Mouse (Mus musculus) testis, adult 2 months (tissue): ENCODE results near the gene Mylk3. TPM values are rescaled to one million over a fixed set of nuclear protein-coding genes. Genes with fewer than 3 reads are reported as not detected.

ENCODE experiments used
- H3K27ac ChIP-seq: fragments of 200-500 bp; 2 replicates; pipeline ENCODE4 v1.5.1; 2012; ENCODE audit warnings: low read depth, low read length; ENCODE audit not compliant: control insufficient read depth, insufficient read depth
- H3K27me3 ChIP-seq: fragments of 200-500 bp; 2 replicates; pipeline ENCODE4 v1.6.1; 2012; ENCODE audit warnings: mild to moderate bottlenecking, low read length, moderate library complexity; ENCODE audit not compliant: control insufficient read depth, insufficient read depth
- H3K36me3 ChIP-seq: fragments of 200-500 bp; 2 replicates; pipeline ENCODE4 v1.6.1; 2012; ENCODE audit warnings: mild to moderate bottlenecking, low read length; ENCODE audit not compliant: control insufficient read depth, insufficient read depth
- H3K4me1 ChIP-seq: fragments of 200-500 bp; 2 replicates; pipeline ENCODE4 v1.6.1; 2012; ENCODE audit warnings: low read length; ENCODE audit not compliant: control insufficient read depth, insufficient read depth
- H3K4me3 ChIP-seq: fragments of 200-500 bp; 2 replicates; pipeline ENCODE4 v1.5.1; 2012; ENCODE audit warnings: low read depth, mild to moderate bottlenecking, low read length, moderate library complexity, mixed read lengths; ENCODE audit not compliant: control insufficient read depth
- CTCF ChIP-seq: fragments of 200-500 bp; IDR thresholded peaks from 2 replicates; pipeline ENCODE4 v1.5.1; 2012; ENCODE audit warnings: low read depth, mild to moderate bottlenecking, inconsistent platforms, low read length, moderate library complexity; ENCODE audit not compliant: control insufficient read depth, insufficient read depth, insufficient replicate concordance
- POLR2A ChIP-seq: fragments of 200-500 bp; IDR thresholded peaks from 2 replicates; pipeline ENCODE4 v1.6.1; 2012; ENCODE audit warnings: low read depth, mild to moderate bottlenecking, inconsistent platforms, low read length, moderate library complexity; ENCODE audit not compliant: control insufficient read depth
- polyA plus RNA-seq: library from polyadenylated mRNA; depleted of rRNA; stranded (reverse); fragments of >200 nt; gene quantifications from 2 replicates; pipeline ENCODE4 v1.2.3, GENCODE M21; 2012; rRNA removed

Mylk3 gene
- 1.3 and 1.5 TPM in 2 replicates for polyA plus RNA-seq

DNA sequence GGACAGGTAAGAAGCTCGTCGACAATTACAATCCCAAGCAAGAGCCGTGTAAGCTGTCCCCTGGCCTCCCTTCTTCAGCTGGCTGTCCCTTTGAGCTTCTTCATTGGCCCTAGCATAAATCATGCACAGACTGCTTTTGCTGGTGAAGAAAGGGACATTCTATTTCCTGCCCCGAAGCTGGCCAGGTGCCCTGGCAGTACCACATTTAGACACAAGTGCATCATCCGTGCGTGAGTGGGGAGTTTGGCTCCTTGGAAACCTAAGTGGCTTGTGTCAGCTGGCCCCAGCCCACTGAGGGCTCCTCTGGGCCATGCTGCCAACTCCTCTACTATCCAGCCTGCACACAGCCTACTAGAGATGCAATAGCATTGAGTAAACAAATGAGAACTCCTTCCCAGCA is at the start of gene Mylk3:
TSS of gene Mylk3 (minus strand) at position 141 of the 400 bp plus-strand sequence.
- H3K27ac ChIP-seq = no peak within 1 kb of the TSS
- TF ChIP-seq CTCF (no peak), POLR2A (no peak)

DNA sequence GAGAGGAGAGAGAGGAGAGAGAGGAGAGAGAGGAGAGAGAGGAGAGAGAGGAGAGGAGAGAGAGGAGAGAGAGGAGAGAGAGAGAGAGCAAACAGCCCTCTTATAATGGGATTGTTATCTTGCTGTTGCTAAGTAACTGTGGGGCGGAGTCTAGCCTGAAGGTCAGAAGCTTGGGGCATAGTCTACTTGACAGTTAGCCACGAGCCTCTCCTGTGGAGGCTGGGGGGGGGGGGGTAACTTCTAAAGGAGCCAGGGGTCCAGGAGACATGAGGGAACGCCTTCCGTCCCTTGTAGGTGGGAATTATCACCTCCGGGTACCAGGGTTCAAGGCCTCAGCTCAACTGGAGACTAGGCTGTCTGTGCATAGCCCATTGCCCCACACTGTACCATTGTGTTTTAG is 49.6 kb upstream of the Mylk3 start:
- Histone ChIP-seq H3K36me3 (no peaks in the 10 kb centered on the region), H3K4me3 (peak overlapping the region; percentile 88), H3K27ac (peak overlapping the region; percentile 94), H3K4me1 (peaks cover 4% of the 10 kb centered on the region), H3K27me3 (no peaks in the 10 kb centered on the region)
- no peak; the same call in 1 of the 2 replicates for TF ChIP-seq POLR2A
- TF ChIP-seq CTCF = no peak

More for the DNA sequence above, at the start of gene Mylk3:
- Histone ChIP-seq H3K4me3 (no peak within 1 kb of the TSS), H3K4me1 (no peaks in the 10 kb centered on the region), H3K27me3 (no peaks in the 10 kb centered on the region), H3K36me3 (no peaks in the 10 kb centered on the region)

DNA sequence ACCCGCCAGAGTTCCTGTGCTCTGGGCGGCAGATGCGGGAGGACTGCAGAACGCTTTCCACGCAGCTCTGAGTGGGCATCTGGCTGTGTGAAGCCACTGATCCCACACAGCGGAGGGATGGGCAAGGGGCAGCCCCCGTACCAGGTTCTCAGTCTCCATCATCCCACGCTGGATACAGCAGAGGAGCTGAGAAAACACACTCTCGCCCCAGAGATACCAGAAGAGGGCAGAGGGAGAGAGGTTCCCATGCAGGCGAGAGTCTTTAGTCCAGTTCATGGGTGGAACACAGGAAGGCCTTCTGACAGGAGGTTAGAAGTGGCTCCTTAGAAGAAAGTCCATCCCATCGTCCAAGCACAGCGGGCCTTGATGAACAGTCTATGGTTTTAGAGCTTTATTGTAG is 48.7 kb upstream of the Mylk3 start:
- peak overlapping the region; percentile 85 for H3K4me3 ChIP-seq
- TF ChIP-seq POLR2A (no peak), CTCF (no peak)
- H3K27ac ChIP-seq = peak overlapping the region; percentile 80
- no peaks in the 10 kb centered on the region for H3K36me3 ChIP-seq
- no peaks in the 10 kb centered on the region for H3K27me3 ChIP-seq
- peaks cover 6% of the 10 kb centered on the region for H3K4me1 ChIP-seq

DNA sequence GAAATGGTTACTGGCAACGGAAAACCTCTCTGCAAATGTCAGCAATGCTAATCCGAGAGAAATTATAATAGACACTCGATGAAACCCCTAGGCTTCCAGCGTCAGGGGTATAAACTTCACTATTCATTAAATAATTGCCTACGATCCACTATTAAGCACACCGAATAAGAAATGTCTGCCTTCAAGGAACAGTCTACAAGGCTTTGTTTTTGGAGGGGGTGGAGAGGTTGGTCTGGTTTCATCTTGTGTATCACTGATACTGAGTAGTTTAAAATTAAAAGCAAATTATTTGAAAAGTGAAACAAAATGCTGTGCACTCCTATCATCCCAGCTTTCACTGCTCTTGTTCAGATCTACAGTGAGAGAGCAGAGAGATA is 46.9 kb upstream of the Mylk3 start:
- Histone ChIP-seq H3K36me3 (no peaks in the 10 kb centered on the region), H3K27me3 (no peaks in the 10 kb centered on the region), H3K4me1 (peaks cover 6% of the 10 kb centered on the region), H3K4me3 (peak overlapping the region; percentile 96), H3K27ac (peak overlapping the region; percentile 97)
- no peak for TF ChIP-seq POLR2A
- no peak for TF ChIP-seq CTCF

DNA sequence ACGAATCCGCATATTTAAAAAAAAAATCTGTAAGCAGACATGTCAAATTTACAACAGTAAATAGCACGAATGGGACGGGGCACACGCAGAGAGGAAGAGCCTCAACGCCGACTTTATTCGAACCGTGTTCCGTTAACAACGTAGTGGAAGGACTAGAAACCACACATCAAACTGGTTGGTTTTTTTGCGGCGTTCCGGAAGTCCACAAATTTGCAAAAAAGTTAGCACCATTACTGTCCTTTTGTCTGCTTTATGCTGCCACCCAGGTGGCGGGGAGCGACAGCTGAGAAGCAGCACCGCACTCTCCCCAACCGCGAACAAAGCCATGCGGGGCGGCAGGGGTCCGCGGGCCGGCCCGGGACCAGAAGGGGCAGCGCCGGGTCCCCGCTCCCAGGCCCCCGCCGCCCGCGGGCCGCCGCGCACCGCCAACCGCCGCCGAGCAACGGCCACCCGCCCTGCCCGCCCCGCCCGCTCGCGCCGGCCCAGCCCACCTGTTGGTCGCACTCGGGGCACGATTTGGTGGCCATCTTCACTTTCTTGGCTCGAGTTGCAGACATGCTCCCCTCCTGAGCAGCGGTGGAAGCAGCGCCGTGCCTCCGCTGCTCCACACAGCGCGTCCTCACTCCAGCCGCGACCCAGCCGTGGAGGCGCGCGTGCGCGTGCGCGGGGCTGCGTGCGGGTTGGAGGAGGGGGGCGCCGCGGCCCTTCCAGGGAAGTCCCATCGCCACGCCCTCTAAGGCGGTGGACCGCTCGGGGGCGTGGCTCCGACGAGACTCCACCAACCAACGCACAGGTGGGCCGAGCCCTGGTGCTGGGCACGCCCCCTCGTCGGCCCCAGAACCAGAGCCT is 46.2 kb upstream of the Mylk3 start, which contains the start of gene 4921524J17Rik:
TSS of gene 4921524J17Rik (minus strand) at position 666 of the 849 bp plus-strand sequence.
- TF ChIP-seq CTCF (no peak), POLR2A (peak; percentile 96)
- Histone ChIP-seq H3K36me3 (no peaks in the 10 kb centered on the region), H3K4me3 (peak within 1 kb of the TSS; percentile 96), H3K4me1 (peaks cover 6% of the 10 kb centered on the region), H3K27ac (peak within 1 kb of the TSS; percentile 97), H3K27me3 (no peaks in the 10 kb centered on the region)

DNA sequence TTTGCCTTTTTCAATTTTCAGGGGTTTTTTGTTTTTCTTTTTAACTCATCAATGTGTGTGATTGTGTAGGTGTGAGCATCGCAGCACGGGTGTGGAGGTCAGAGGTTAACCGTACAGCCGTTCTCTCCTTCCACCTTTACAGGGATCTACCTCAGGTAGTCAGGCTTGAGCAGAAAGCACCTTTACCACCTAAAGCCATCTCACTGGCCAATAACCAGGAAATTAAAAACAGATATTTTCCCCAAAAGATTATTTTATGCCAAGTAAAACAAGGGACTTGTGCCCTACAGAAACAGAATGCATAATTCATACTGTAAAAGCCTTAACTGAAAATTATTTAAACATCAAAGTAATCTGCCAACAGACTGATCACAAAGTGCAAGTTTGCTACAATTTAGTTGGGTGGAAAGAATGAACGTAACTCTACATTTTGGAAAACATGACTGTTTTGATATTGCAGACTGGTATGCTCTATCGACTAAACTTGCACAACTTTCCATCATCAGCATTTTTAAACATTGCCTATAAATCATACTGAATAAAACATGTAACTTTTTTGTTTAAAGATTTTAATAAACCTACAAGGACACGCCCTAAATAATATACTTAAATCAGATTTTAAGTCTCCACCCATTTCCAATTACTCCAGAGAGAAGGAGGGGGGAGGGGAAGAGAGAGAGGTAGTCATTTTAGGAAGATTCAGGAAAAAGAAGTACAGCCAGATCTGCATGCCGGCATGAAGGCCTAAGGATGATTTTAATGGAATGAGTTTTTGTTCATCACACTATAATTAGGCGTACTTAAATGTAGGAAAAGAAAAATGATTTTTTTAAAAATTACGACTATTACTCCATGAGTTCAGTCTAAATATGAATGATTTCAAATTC is 45.4 kb upstream of the Mylk3 start:
- no peaks in the 10 kb centered on the region for H3K27me3 ChIP-seq
- peaks cover 6% of the 10 kb centered on the region for H3K4me1 ChIP-seq
- H3K4me3 ChIP-seq = peak overlapping the region; percentile 96
- TF ChIP-seq POLR2A (no peak), CTCF (no peak)
- peak overlapping the region; percentile 97 for H3K27ac ChIP-seq
- no peaks in the 10 kb centered on the region for H3K36me3 ChIP-seq

DNA sequence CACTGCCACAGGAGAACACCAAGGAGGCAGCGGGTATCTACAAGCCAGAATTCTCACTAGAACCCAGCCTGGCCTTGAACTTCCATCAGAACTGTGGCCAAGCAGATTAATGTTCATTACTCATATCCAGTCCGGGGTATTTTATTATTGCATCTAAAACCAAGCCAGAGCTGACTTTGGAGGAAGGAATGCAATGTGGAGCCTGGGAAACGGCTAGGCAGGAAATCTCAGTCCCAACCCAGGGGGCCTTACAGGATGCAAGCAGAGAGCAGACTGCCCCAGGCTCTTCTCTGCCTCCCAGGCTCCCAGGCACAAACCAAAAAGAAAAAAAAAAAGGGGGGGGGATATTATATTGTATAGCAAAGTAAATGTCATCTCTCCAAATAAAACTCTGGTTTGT is 44.7 kb upstream of the Mylk3 start:
- H3K27me3 ChIP-seq = no peaks in the 10 kb centered on the region
- H3K4me3 ChIP-seq = peak overlapping the region; percentile 29
- TF ChIP-seq CTCF (no peak), POLR2A (no peak)
- H3K36me3 ChIP-seq = no peaks in the 10 kb centered on the region
- no peak overlapping the region for H3K27ac ChIP-seq
- peaks cover 6% of the 10 kb centered on the region for H3K4me1 ChIP-seq
